Mouse (Mus musculus): ENCODE measurements at regions not wholly inside any gene's neighbourhood (a gene's known extent, or its start where the extent isn't known, plus 50 kb on each side); places are given as distances from the start of the nearest gene placed in this dataset.

- no peak overlapping the region for H3K4me3 ChIP-seq (ENCODE audit: low read depth, low read length)
- WGBS = 83% methylated on average over 3 of the region's 3 CpGs
- TF ChIP-seq CTCF (IDR thresholded peaks at IDR 0.05) = no peak
- no peak overlapping the region for H3K4me2 ChIP-seq (ENCODE audit: low read depth, low read length, poor library complexity, severe bottlenecking)
- no peak overlapping the region for H3K9ac ChIP-seq (replicated peaks; ENCODE audit: low read length, poor library complexity, severe bottlenecking)
- H3K27me3 ChIP-seq (ENCODE audit: insufficient read depth, low read length) = no peaks in the 10 kb centered on the region
- H3K36me3 ChIP-seq (ENCODE audit: insufficient read depth, low read length) = no peaks in the 10 kb centered on the region
- H3K4me1 ChIP-seq (ENCODE audit: insufficient read depth, low read length) = no peaks in the 10 kb centered on the region
- no peak for ATAC-seq (ENCODE audit: low FRiP score)
- DNase-seq (ENCODE audit: low spot score) = no peak
- H3K27ac ChIP-seq (ENCODE audit: low read depth, low read length) = no peak overlapping the region
- H3K9me3 ChIP-seq (ENCODE audit: low read length) = no peaks in the 10 kb centered on the region
These were observed 591.9 kb upstream of the Cdh6 start for GRCm38 (mm10) chr15:13765411-13765810.

GRCm38 (mm10) chr15:13764587-13764986, 591.1 kb upstream of the Cdh6 start:
- Histone ChIP-seq H3K4me3 (ENCODE audit: low read depth, low read length) (no peak overlapping the region), H3K4me1 (ENCODE audit: insufficient read depth, low read length) (no peaks in the 10 kb centered on the region), H3K36me3 (ENCODE audit: insufficient read depth, low read length) (no peaks in the 10 kb centered on the region), H3K27me3 (ENCODE audit: insufficient read depth, low read length) (no peaks in the 10 kb centered on the region), H3K9ac (replicated peaks; ENCODE audit: low read length, poor library complexity, severe bottlenecking) (no peak overlapping the region), H3K4me2 (ENCODE audit: low read depth, low read length, poor library complexity, severe bottlenecking) (no peak overlapping the region), H3K9me3 (ENCODE audit: low read length) (no peaks in the 10 kb centered on the region), H3K27ac (ENCODE audit: low read depth, low read length) (no peak overlapping the region)
- no peak for ATAC-seq (ENCODE audit: low FRiP score)
- TF ChIP-seq CTCF (IDR thresholded peaks at IDR 0.05) = no peak
- no peak for DNase-seq (ENCODE audit: low spot score)
- WGBS = 81% methylated on average over 1 of the region's 1 CpGs

- DNase-seq (ENCODE audit: low spot score) (no peak), ATAC-seq (ENCODE audit: low FRiP score) (no peak)
- Histone ChIP-seq H3K27me3 (ENCODE audit: insufficient read depth, low read length) (no peaks in the 10 kb centered on the region), H3K36me3 (ENCODE audit: insufficient read depth, low read length) (no peaks in the 10 kb centered on the region), H3K4me2 (ENCODE audit: low read depth, low read length, poor library complexity, severe bottlenecking) (no peak overlapping the region), H3K27ac (ENCODE audit: low read depth, low read length) (no peak overlapping the region), H3K9ac (replicated peaks; ENCODE audit: low read length, poor library complexity, severe bottlenecking) (no peak overlapping the region), H3K9me3 (ENCODE audit: low read length) (no peaks in the 10 kb centered on the region), H3K4me1 (ENCODE audit: insufficient read depth, low read length) (no peaks in the 10 kb centered on the region), H3K4me3 (ENCODE audit: low read depth, low read length) (no peak overlapping the region)
- TF ChIP-seq CTCF (IDR thresholded peaks at IDR 0.05) = no peak
- 76% methylated on average over 2 of the region's 2 CpGs for WGBS
These were observed 573.1 kb upstream of the Cdh6 start for GRCm38 (mm10) chr15:13746559-13746958.

GRCm38 (mm10) chr15:13706276-13706675, 532.8 kb upstream of the Cdh6 start:
- no peak for ATAC-seq (ENCODE audit: low FRiP score)

GRCm38 (mm10) chr15:13705187-13705586, 531.7 kb upstream of the Cdh6 start:
- no peak overlapping the region for H3K9ac ChIP-seq (replicated peaks; ENCODE audit: low read length, poor library complexity, severe bottlenecking)
- H3K4me1 ChIP-seq (ENCODE audit: insufficient read depth, low read length) = no peaks in the 10 kb centered on the region
- no peak for ATAC-seq (ENCODE audit: low FRiP score)
- no peaks in the 10 kb centered on the region for H3K36me3 ChIP-seq (ENCODE audit: insufficient read depth, low read length)
- no peaks in the 10 kb centered on the region for H3K9me3 ChIP-seq (ENCODE audit: low read length)
- TF ChIP-seq CTCF (IDR thresholded peaks at IDR 0.05) = no peak
- no peaks in the 10 kb centered on the region for H3K27me3 ChIP-seq (ENCODE audit: insufficient read depth, low read length)
- no peak for DNase-seq (ENCODE audit: low spot score)
- no peak overlapping the region for H3K4me2 ChIP-seq (ENCODE audit: low read depth, low read length, poor library complexity, severe bottlenecking)
- H3K4me3 ChIP-seq (ENCODE audit: low read depth, low read length) = no peak overlapping the region
- 93% methylated on average over 4 of the region's 4 CpGs for WGBS
- no peak overlapping the region for H3K27ac ChIP-seq (ENCODE audit: low read depth, low read length)

More at GRCm38 (mm10) chr15:13706276-13706675, 532.8 kb upstream of the Cdh6 start:
- no peaks in the 10 kb centered on the region for H3K36me3 ChIP-seq (ENCODE audit: insufficient read depth, low read length)
- no peak for TF ChIP-seq CTCF (IDR thresholded peaks at IDR 0.05)
- H3K9me3 ChIP-seq (ENCODE audit: low read length) = no peaks in the 10 kb centered on the region
- DNase-seq (ENCODE audit: low spot score) = no peak
- no peak overlapping the region for H3K4me2 ChIP-seq (ENCODE audit: low read depth, low read length, poor library complexity, severe bottlenecking)
- H3K4me3 ChIP-seq (ENCODE audit: low read depth, low read length) = no peak overlapping the region
- no peak overlapping the region for H3K27ac ChIP-seq (ENCODE audit: low read depth, low read length)
- H3K27me3 ChIP-seq (ENCODE audit: insufficient read depth, low read length) = no peaks in the 10 kb centered on the region
- no peaks in the 10 kb centered on the region for H3K4me1 ChIP-seq (ENCODE audit: insufficient read depth, low read length)
- no peak overlapping the region for H3K9ac ChIP-seq (replicated peaks; ENCODE audit: low read length, poor library complexity, severe bottlenecking)

GRCm38 (mm10) chr15:13668193-13668592, 494.7 kb upstream of the Cdh6 start:
- no peaks in the 10 kb centered on the region for H3K27me3 ChIP-seq (ENCODE audit: insufficient read depth, low read length)
- DNase-seq (ENCODE audit: low spot score) (peak; percentile 6), ATAC-seq (ENCODE audit: low FRiP score) (no peak)
- no peaks in the 10 kb centered on the region for H3K4me1 ChIP-seq (ENCODE audit: insufficient read depth, low read length)
- no peaks in the 10 kb centered on the region for H3K9me3 ChIP-seq (ENCODE audit: low read length)
- no peak overlapping the region for H3K27ac ChIP-seq (ENCODE audit: low read depth, low read length)
- no peak overlapping the region for H3K9ac ChIP-seq (replicated peaks; ENCODE audit: low read length, poor library complexity, severe bottlenecking)
- H3K4me3 ChIP-seq (ENCODE audit: low read depth, low read length) = no peak overlapping the region
- no peak for TF ChIP-seq CTCF (IDR thresholded peaks at IDR 0.05)
- no peak overlapping the region for H3K4me2 ChIP-seq (ENCODE audit: low read depth, low read length, poor library complexity, severe bottlenecking)
- 52% methylated on average over 3 of the region's 3 CpGs for WGBS
- H3K36me3 ChIP-seq (ENCODE audit: insufficient read depth, low read length) = no peaks in the 10 kb centered on the region
